Mouse (Mus musculus) cortical plate, adult 2 months (tissue): Measurements from ENCODE around the gene Megf9. TPM values are rescaled to one million over a fixed set of nuclear protein-coding genes. Genes with fewer than 3 reads are reported as not detected.

ENCODE experiments used
- H3K27ac ChIP-seq: fragments of 200-500 bp; 2 replicates; pipeline ENCODE4 v1.5.1; 2012; ENCODE audit warnings: low read length, control low read depth, inconsistent platforms; ENCODE audit not compliant: insufficient read depth
- H3K4me1 ChIP-seq: fragments of 200-500 bp; 2 replicates; pipeline ENCODE4 v1.6.1; 2011; ENCODE audit warnings: low read length; ENCODE audit not compliant: control insufficient read depth, insufficient read depth
- H3K4me3 ChIP-seq: fragments of 200-500 bp; 2 replicates; pipeline ENCODE4 v1.5.1; 2011; ENCODE audit warnings: mild to moderate bottlenecking, low read length, control low read depth; ENCODE audit not compliant: insufficient read depth
- CTCF ChIP-seq: fragments of 200-500 bp; IDR thresholded peaks from 2 replicates; pipeline ENCODE4 v1.5.1; 2011; ENCODE audit warnings: mild to moderate bottlenecking, control low read depth, low read length; ENCODE audit not compliant: insufficient read depth; ENCODE audit errors: extremely low read depth
- POLR2A ChIP-seq: fragments of 200-500 bp; IDR thresholded peaks from 2 replicates; pipeline ENCODE4 v1.6.1; 2011; ENCODE audit warnings: mild to moderate bottlenecking, low read length, control low read depth; ENCODE audit not compliant: insufficient read depth; ENCODE audit errors: extremely low read depth
- polyA plus RNA-seq: library from polyadenylated mRNA; depleted of rRNA; stranded (reverse); fragments of >200 nt; gene quantifications from 2 replicates; pipeline ENCODE4 v1.2.3, GENCODE M21; 2012; rRNA removed

Megf9 gene
- polyA plus RNA-seq, 1 experiment: 36.7 TPM

GRCm38 (mm10) chr4:70402109-70402819 is 132.5 kb downstream of the Megf9 start:
- Histone ChIP-seq H3K4me1 (no peaks in the 10 kb centered on the region), H3K27ac (peak overlapping the region; percentile 20; the same call in 1 of the 2 replicates), H3K4me3 (no peak overlapping the region)
- no peak for TF ChIP-seq POLR2A
- TF ChIP-seq CTCF: peak; percentile 78

- no peak overlapping the region for H3K27ac ChIP-seq
These were observed 135.3 kb downstream of the Megf9 start for GRCm38 (mm10) chr4:70399476-70399875.

GRCm38 (mm10) chr4:70399074-70399473 is 135.7 kb downstream of the Megf9 start:
- Histone ChIP-seq H3K27ac (no peak overlapping the region), H3K4me1 (no peaks in the 10 kb centered on the region), H3K4me3 (no peak overlapping the region)
- no peak for TF ChIP-seq CTCF
- TF ChIP-seq POLR2A: no peak

More at GRCm38 (mm10) chr4:70399476-70399875, 135.3 kb downstream of the Megf9 start:
- Histone ChIP-seq H3K4me3 (no peak overlapping the region), H3K4me1 (no peaks in the 10 kb centered on the region)
- TF ChIP-seq CTCF: no peak

GRCm38 (mm10) chr4:70398088-70398487 is 136.7 kb downstream of the Megf9 start:
- Histone ChIP-seq H3K27ac (no peak overlapping the region), H3K4me3 (no peak overlapping the region), H3K4me1 (no peaks in the 10 kb centered on the region)
- TF ChIP-seq POLR2A: no peak
- TF ChIP-seq CTCF: no peak

- no peaks in the 10 kb centered on the region for H3K4me1 ChIP-seq
- H3K4me3 ChIP-seq: no peak overlapping the region
- H3K27ac ChIP-seq: no peak overlapping the region
- TF ChIP-seq CTCF (no peak), POLR2A (no peak)
These were observed 138.1 kb downstream of the Megf9 start for GRCm38 (mm10) chr4:70396701-70397100.

DNA sequence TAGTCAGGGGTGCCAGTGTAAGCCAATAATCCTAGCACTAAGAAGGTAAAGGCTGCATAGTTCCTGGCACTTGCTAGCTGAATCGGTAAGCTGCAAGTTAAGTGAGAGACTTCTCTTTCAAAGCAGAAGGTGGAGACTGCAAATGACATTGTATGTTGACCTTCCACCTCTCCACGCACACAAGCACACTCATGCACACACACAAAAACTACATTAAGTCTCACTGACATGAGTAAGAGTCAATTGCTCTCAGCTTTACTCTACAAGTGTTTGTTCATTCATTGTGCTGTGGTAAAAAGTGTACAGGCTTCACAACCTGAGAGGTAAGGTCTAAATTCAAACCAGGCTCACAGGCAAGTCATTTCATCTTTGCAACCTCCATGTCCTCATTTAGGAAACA is 140.1 kb downstream of the Megf9 start:
- TF ChIP-seq POLR2A (no peak), CTCF (no peak)
- no peaks in the 10 kb centered on the region for H3K4me1 ChIP-seq
- no peak overlapping the region for H3K27ac ChIP-seq
- no peak overlapping the region for H3K4me3 ChIP-seq

- Histone ChIP-seq H3K4me3 (no peak overlapping the region), H3K27ac (no peak overlapping the region), H3K4me1 (no peaks in the 10 kb centered on the region)
- TF ChIP-seq POLR2A (no peak), CTCF (no peak)
These were observed 142.9 kb downstream of the Megf9 start for GRCm38 (mm10) chr4:70391760-70392372.

DNA sequence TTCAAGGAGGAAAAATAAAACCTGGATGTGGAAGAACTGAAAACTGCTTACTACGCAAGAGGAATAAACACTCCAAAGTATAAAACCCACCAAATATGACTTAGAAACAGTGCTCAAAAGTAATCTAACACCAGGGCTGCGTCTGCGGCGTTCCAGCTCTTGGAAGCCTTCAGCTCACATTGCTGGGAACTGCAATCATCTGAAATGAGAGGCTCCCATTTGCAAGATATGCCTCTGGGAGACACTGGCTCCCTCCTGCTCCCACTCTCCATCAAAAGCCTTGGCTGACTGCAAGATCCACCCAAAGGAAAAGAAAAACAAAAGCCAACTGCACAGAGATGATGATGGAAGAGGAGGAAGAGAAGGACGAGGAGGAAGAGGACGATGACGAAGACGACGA is 143.7 kb downstream of the Megf9 start:
- no peak overlapping the region for H3K4me3 ChIP-seq
- no peak overlapping the region for H3K27ac ChIP-seq
- TF ChIP-seq CTCF (no peak), POLR2A (no peak)

DNA sequence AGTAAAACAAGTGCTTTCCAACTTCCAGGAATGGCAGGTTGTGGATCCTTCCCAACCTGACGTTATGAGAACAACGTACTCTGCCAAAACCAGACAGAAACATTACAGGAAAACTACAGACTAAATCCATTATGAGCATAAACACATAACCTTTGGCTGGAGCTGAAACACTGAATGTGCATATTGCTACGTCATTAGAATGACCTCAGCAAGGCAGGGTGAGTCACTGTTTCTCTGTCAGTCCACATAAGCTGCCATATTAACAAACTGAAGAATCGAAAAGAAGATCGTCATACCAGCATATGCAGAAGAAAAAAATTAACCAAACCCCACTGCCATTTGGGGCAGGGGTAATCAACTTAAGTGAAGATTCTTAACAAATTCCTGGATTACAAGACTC is 148.6 kb downstream of the Megf9 start:
- Histone ChIP-seq H3K4me3 (no peak overlapping the region), H3K27ac (no peak overlapping the region), H3K4me1 (no peaks in the 10 kb centered on the region)
- TF ChIP-seq POLR2A (no peak), CTCF (no peak)

More for the DNA sequence above, 143.7 kb downstream of the Megf9 start:
- H3K4me1 ChIP-seq: no peaks in the 10 kb centered on the region

DNA sequence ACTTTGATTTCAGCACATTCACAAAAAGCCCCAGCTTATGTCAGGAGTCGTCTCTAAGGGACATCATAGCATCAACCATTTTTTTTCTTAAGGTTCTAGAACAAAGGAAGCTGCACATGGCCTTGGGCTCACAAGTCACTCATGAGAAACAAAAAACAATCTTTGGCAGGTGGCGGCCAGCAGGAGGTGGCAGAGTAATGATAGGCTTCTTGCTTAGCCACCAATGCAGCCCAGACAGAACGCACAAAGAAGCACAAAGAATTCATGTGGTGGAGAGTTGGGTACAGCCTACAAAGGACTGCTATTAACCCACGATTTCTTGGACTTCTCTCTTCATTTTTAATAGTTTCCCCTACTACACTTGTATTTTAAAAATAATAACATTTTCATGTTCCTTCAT is 157.4 kb downstream of the Megf9 start:
- Histone ChIP-seq H3K27ac (no peak overlapping the region), H3K4me1 (no peaks in the 10 kb centered on the region), H3K4me3 (no peak overlapping the region)
- TF ChIP-seq POLR2A (no peak), CTCF (no peak)

Other genes with a start within 250 kb of the Megf9 start
- gene Cdk5rap2, start 124.6 kb downstream of the Megf9 start, polyA plus RNA-seq: 6.8 and 7.8 TPM in 2 replicates